In genomic region chr17:33980181-33981035, GRCm38 (mm10) we compare ENCODE assay signal across 8 mouse cellular contexts. TPM values are rescaled to one million over a fixed set of nuclear protein-coding genes. Genes with fewer than 3 reads are reported as not detected.
DNase-seq lines count a peak whose midpoint lies in the region; ATAC-seq lines count a peak whose summit lies in the region.

No protein-coding gene starts in this region.

- peak overlapping the region; percentile 60 for H3K4me3 ChIP-seq in heart, embryonic 15.5 days
- no peak overlapping the region; the same call in 1 of the 2 replicates for H3K4me3 ChIP-seq in midbrain, embryonic 11.5 days (ENCODE audit: low read depth, low read length)

- no peak overlapping the region for H3K9ac ChIP-seq in heart, embryonic 15.5 days
- no peak overlapping the region for H3K9ac ChIP-seq in midbrain, embryonic 11.5 days (ENCODE audit: low read length)

- peak overlapping the region; percentile 77 for H3K27ac ChIP-seq in heart, embryonic 15.5 days
- H3K27ac ChIP-seq in midbrain, embryonic 11.5 days (ENCODE audit: low read depth, low read length), result no peak overlapping the region

- peaks cover 27% of the 10 kb centered on the region for H3K4me1 ChIP-seq in heart, embryonic 15.5 days (replicated peaks)
- H3K4me1 ChIP-seq in midbrain, embryonic 11.5 days (ENCODE audit: control insufficient read depth, insufficient read depth, low read length), result peaks cover 7% of the 10 kb centered on the region

- no peaks in the 10 kb centered on the region for H3K9me3 ChIP-seq in heart, embryonic 15.5 days (replicated peaks)
- H3K9me3 ChIP-seq in midbrain, embryonic 11.5 days (ENCODE audit: control insufficient read depth, low read length), result no peaks in the 10 kb centered on the region

- H3K36me3 ChIP-seq in heart, embryonic 15.5 days, result no peaks in the 10 kb centered on the region
- H3K36me3 ChIP-seq in midbrain, embryonic 11.5 days (ENCODE audit: control insufficient read depth, insufficient read depth, low read length), result no peaks in the 10 kb centered on the region

- intact Hi-C loops in heart, postnatal 14 days (cut with DNase I), result no loop called here

- DNase-seq in heart, postnatal 14 days, result no peak
- peak; percentile 77 for DNase-seq in ZHBTc4 (ENCODE audit: low read depth, low spot score)
- no peak for DNase-seq in midbrain, embryonic 11.5 days (ENCODE audit: low spot score, missing footprints)
- no peak for DNase-seq in layer of hippocampus, adult 8-10 months (ENCODE audit: low spot score in 2 of 2)
- DNase-seq in adrenal gland, adult 8-10 months, result no peak

- ATAC-seq in heart, embryonic 15.5 days (replicated peaks; ENCODE audit: insufficient number of reproducible peaks, insufficient read depth, low FRiP score, low read depth), result no peak
- ATAC-seq in granulocyte monocyte progenitor cell, adult 5-6 weeks (replicated peaks; ENCODE audit: poor library complexity, severe bottlenecking), result 0 out of 2 replicates have a peak, but pooled peaks have one; percentile 7
- ATAC-seq in midbrain, embryonic 11.5 days (ENCODE audit: low FRiP score), result no peak; the same call in 1 of the 2 replicates
- ATAC-seq in megakaryocyte-erythroid progenitor cell, adult 5-6 weeks (replicated peaks; ENCODE audit: low FRiP score, low TSS enrichment, poor library complexity, severe bottlenecking), result no peak

- H3K4me2 ChIP-seq in heart, embryonic 15.5 days, result peak overlapping the region; percentile 78
- H3K4me2 ChIP-seq in midbrain, embryonic 11.5 days, result 0 out of 2 replicates have a peak overlapping the region, but pooled peaks have one; percentile 6

- peaks cover 48% of the 10 kb centered on the region for H3K27me3 ChIP-seq in heart, embryonic 15.5 days
- H3K27me3 ChIP-seq in midbrain, embryonic 11.5 days (ENCODE audit: control insufficient read depth, insufficient read depth, low read length), result peaks cover 29% of the 10 kb centered on the region

- WGBS in heart, embryonic 15.5 days, result 72% methylated on average over 19 of the region's 19 CpGs
- 79% methylated on average over 19 of the region's 19 CpGs for WGBS in midbrain, embryonic 11.5 days

RNA-seq across cellular contexts. Expression of gene H2-K1, which starts 19.7 kb away (rescaled TPM):
- 37.4 and 80.9 TPM in 2 replicates for polyA plus RNA-seq in heart, embryonic 15.5 days (2015; fragmentation: Nextera tagmentation; extraction: Ambion mirVana)
- total RNA-seq in heart, postnatal 14 days (2021), result 10 to 100 TPM; 56.5 to 61.2 TPM
- total RNA-seq in granulocyte monocyte progenitor cell, adult 5-6 weeks (2014; fragmentation: Nextera tagmentation), result 1,023 and 1,149 TPM in 2 replicates
- total RNA-seq in granulocyte monocyte progenitor cell, adult 5-6 weeks (2017), result 564 and 822 TPM in 2 replicates
- 30.0 and 37.2 TPM in 2 replicates for polyA plus RNA-seq in midbrain, embryonic 11.5 days (2014; fragmentation: Nextera tagmentation; extraction: Ambion mirVana)
- total RNA-seq in layer of hippocampus, adult 8-10 months (2022), result 100 to 1,000 TPM in 1 of 4 experiments, 10 to 100 TPM in 3; 29.6 to 138 (median 63.9) TPM
- total RNA-seq in megakaryocyte-erythroid progenitor cell, adult 5-6 weeks (2014; fragmentation: Nextera tagmentation), result 870 and 1,054 TPM in 2 replicates
- 664 and 816 TPM in 2 replicates for total RNA-seq in megakaryocyte-erythroid progenitor cell, adult 5-6 weeks (2017)
- 100 to 1,000 TPM; 493 to 638 (median 583) TPM for total RNA-seq in adrenal gland, adult 8-10 months (2022)

RNA-seq across cellular contexts. Expression of gene Rps18, which starts 24.6 kb away (rescaled TPM):
- polyA plus RNA-seq in heart, embryonic 15.5 days (2015; fragmentation: Nextera tagmentation; extraction: Ambion mirVana), result 847 and 935 TPM in 2 replicates
- 100 to 1,000 TPM; 417 to 479 TPM for total RNA-seq in heart, postnatal 14 days (2021)
- total RNA-seq in granulocyte monocyte progenitor cell, adult 5-6 weeks (2014; fragmentation: Nextera tagmentation), result 4,404 and 5,660 TPM in 2 replicates
- total RNA-seq in granulocyte monocyte progenitor cell, adult 5-6 weeks (2017), result 1,485 and 1,727 TPM in 2 replicates
- polyA plus RNA-seq in midbrain, embryonic 11.5 days (2014; fragmentation: Nextera tagmentation; extraction: Ambion mirVana), result 1,159 and 1,302 TPM in 2 replicates
- total RNA-seq in layer of hippocampus, adult 8-10 months (2022), result 100 to 1,000 TPM; 273 to 401 (median 339) TPM
- total RNA-seq in megakaryocyte-erythroid progenitor cell, adult 5-6 weeks (2014; fragmentation: Nextera tagmentation), result 6,055 and 6,432 TPM in 2 replicates
- total RNA-seq in megakaryocyte-erythroid progenitor cell, adult 5-6 weeks (2017), result 1,728 and 1,730 TPM in 2 replicates
- 100 to 1,000 TPM; 668 to 711 (median 693) TPM for total RNA-seq in adrenal gland, adult 8-10 months (2022)

RNA-seq across cellular contexts. Expression of gene Vps52, which starts 24.8 kb away (rescaled TPM):
- polyA plus RNA-seq in heart, embryonic 15.5 days (2015; fragmentation: Nextera tagmentation; extraction: Ambion mirVana), result 35.5 and 44.7 TPM in 2 replicates
- total RNA-seq in heart, postnatal 14 days (2021), result 10 to 100 TPM; 35.0 to 37.8 TPM
- total RNA-seq in granulocyte monocyte progenitor cell, adult 5-6 weeks (2014; fragmentation: Nextera tagmentation), result 38.4 and 39.2 TPM in 2 replicates
- total RNA-seq in granulocyte monocyte progenitor cell, adult 5-6 weeks (2017), result 18.6 and 19.2 TPM in 2 replicates
- polyA plus RNA-seq in midbrain, embryonic 11.5 days (2014; fragmentation: Nextera tagmentation; extraction: Ambion mirVana), result 36.3 and 36.5 TPM in 2 replicates
- total RNA-seq in layer of hippocampus, adult 8-10 months (2022), result 10 to 100 TPM; 81.4 to 91.3 (median 81.9) TPM
- total RNA-seq in megakaryocyte-erythroid progenitor cell, adult 5-6 weeks (2014; fragmentation: Nextera tagmentation), result 41.4 and 51.4 TPM in 2 replicates
- total RNA-seq in megakaryocyte-erythroid progenitor cell, adult 5-6 weeks (2017), result 17.4 and 26.2 TPM in 2 replicates
- 10 to 100 TPM; 58.6 to 83.5 (median 69.6) TPM for total RNA-seq in adrenal gland, adult 8-10 months (2022)

RNA-seq across cellular contexts. Expression of gene B3galt4, which starts 29.1 kb away (rescaled TPM):
- 5.1 and 6.5 TPM in 2 replicates for polyA plus RNA-seq in heart, embryonic 15.5 days (2015; fragmentation: Nextera tagmentation; extraction: Ambion mirVana)
- 1 to 10 TPM; 2.2 to 2.9 TPM for total RNA-seq in heart, postnatal 14 days (2021)
- 3.2 and 3.3 TPM in 2 replicates for total RNA-seq in granulocyte monocyte progenitor cell, adult 5-6 weeks (2014; fragmentation: Nextera tagmentation)
- total RNA-seq in granulocyte monocyte progenitor cell, adult 5-6 weeks (2017), result 3.2 and 4.0 TPM in 2 replicates
- polyA plus RNA-seq in midbrain, embryonic 11.5 days (2014; fragmentation: Nextera tagmentation; extraction: Ambion mirVana), result 3.4 and 4.2 TPM in 2 replicates
- 1 to 10 TPM; 4.7 to 7.4 (median 6.9) TPM for total RNA-seq in layer of hippocampus, adult 8-10 months (2022)
- total RNA-seq in megakaryocyte-erythroid progenitor cell, adult 5-6 weeks (2014; fragmentation: Nextera tagmentation), result 0.90 and 1.8 TPM in 2 replicates
- total RNA-seq in megakaryocyte-erythroid progenitor cell, adult 5-6 weeks (2017), result 2.7 TPM in 1 of 2 replicates, not detected in the other
- total RNA-seq in adrenal gland, adult 8-10 months (2022), result 1 to 10 TPM; 6.9 to 8.7 (median 7.6) TPM

RNA-seq across cellular contexts. Expression of gene Wdr46, which starts 39.9 kb away (rescaled TPM):
- polyA plus RNA-seq in heart, embryonic 15.5 days (2015; fragmentation: Nextera tagmentation; extraction: Ambion mirVana), result 16.3 and 24.1 TPM in 2 replicates
- 10 to 100 TPM; 10.4 to 11.5 TPM for total RNA-seq in heart, postnatal 14 days (2021)
- total RNA-seq in granulocyte monocyte progenitor cell, adult 5-6 weeks (2014; fragmentation: Nextera tagmentation), result 41.4 and 56.6 TPM in 2 replicates
- total RNA-seq in granulocyte monocyte progenitor cell, adult 5-6 weeks (2017), result 48.6 and 53.9 TPM in 2 replicates
- polyA plus RNA-seq in midbrain, embryonic 11.5 days (2014; fragmentation: Nextera tagmentation; extraction: Ambion mirVana), result 27.4 and 28.9 TPM in 2 replicates
- total RNA-seq in layer of hippocampus, adult 8-10 months (2022), result 10 to 100 TPM; 13.2 to 17.4 (median 14.9) TPM
- total RNA-seq in megakaryocyte-erythroid progenitor cell, adult 5-6 weeks (2014; fragmentation: Nextera tagmentation), result 75.2 and 76.4 TPM in 2 replicates
- total RNA-seq in megakaryocyte-erythroid progenitor cell, adult 5-6 weeks (2017), result 78.8 and 105 TPM in 2 replicates
- 10 to 100 TPM; 30.0 to 43.8 (median 35.1) TPM for total RNA-seq in adrenal gland, adult 8-10 months (2022)
